Mouse (Mus musculus): ENCODE measurements around the gene Gm4559. TPM values are rescaled to one million over a fixed set of nuclear protein-coding genes. Genes with fewer than 3 reads are reported as not detected.
A peak's percentile ranks its signal among the peaks of the same experiment; 100 is the strongest.
"Not testable (repeated sequence)": the region's sequence is repeated elsewhere in the genome, so short reads cannot be mapped to it uniquely, and the experiment has no call there.

Gene Gm4559
- polyA plus RNA-seq, 1 experiment from 2014 or later, result not detected

GRCm38 (mm10) chr7:142314600-142315285 lies 40.6 kb upstream of the Gm4559 start:
- Histone ChIP-seq H3K36me3 (ENCODE audit: control insufficient read depth, insufficient read depth, low read length) (no peaks in the 10 kb centered on the region), H3K4me2 (ENCODE audit: low read depth, low read length) (no peak overlapping the region), H3K9me3 (ENCODE audit: control insufficient read depth, low read length) (no peaks in the 10 kb centered on the region), H3K4me3 (ENCODE audit: low read depth, low read length) (no peak overlapping the region), H3K4me1 (ENCODE audit: control insufficient read depth, insufficient read depth, low read length) (no peaks in the 10 kb centered on the region), H3K27ac (replicated peaks; ENCODE audit: low read depth, low read length) (no peak overlapping the region), H3K27me3 (replicated peaks; ENCODE audit: control insufficient read depth, insufficient read depth, low read length) (no peaks in the 10 kb centered on the region), H3K9ac (ENCODE audit: low read depth, low read length) (no peak overlapping the region)
- ATAC-seq (ENCODE audit: low read depth), result no peak
- peak; percentile 49 for DNase-seq (ENCODE audit: low spot score)
- 49% methylated on average over 5 of the region's 5 CpGs for WGBS

GRCm38 (mm10) chr7:142303929-142304328 lies 29.8 kb upstream of the Gm4559 start:
- not testable (repeated sequence) for H3K36me3 ChIP-seq (ENCODE audit: control insufficient read depth, insufficient read depth, low read length); H3K27me3 ChIP-seq (replicated peaks; ENCODE audit: control insufficient read depth, insufficient read depth, low read length); H3K4me2 ChIP-seq (ENCODE audit: low read depth, low read length); H3K4me3 ChIP-seq (ENCODE audit: low read depth, low read length); H3K9me3 ChIP-seq (ENCODE audit: control insufficient read depth, low read length); H3K4me1 ChIP-seq (ENCODE audit: control insufficient read depth, insufficient read depth, low read length); H3K27ac ChIP-seq (replicated peaks; ENCODE audit: low read depth, low read length); H3K9ac ChIP-seq (ENCODE audit: low read depth, low read length); DNase-seq (ENCODE audit: low spot score); ATAC-seq (ENCODE audit: low read depth)
- WGBS, result 73% methylated on average over 1 of the region's 1 CpGs

DNA sequence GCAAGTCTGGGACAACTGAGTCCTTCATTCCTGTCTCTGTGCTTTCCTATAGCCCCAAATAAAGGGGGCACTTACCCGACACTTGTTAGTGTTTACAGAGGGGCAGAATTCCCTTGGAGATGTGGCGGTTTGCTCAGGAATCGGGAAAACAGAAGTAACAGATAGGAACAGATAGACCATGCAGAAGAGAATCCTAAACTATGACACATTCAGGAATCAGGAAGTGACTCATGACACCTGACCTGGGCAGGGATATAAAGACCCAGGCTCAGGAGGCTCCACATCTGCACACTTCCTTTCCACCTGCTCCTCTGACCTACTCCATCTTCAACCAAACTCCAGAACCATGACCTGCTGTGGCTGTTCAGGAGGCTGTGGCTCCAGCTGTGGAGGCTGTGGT lies 29.1 kb upstream of the Gm4559 start, which contains the start of gene Krtap5-4:
Gene Krtap5-4 (plus strand): TSS at position 301 of the 400 bp plus-strand sequence.
- Histone ChIP-seq H3K36me3 (ENCODE audit: control insufficient read depth, insufficient read depth, low read length) (no peaks in the 10 kb centered on the region), H3K4me2 (ENCODE audit: low read depth, low read length) (no peak within 1 kb of the TSS), H3K27ac (replicated peaks; ENCODE audit: low read depth, low read length) (no peak within 1 kb of the TSS), H3K4me1 (ENCODE audit: control insufficient read depth, insufficient read depth, low read length) (no peaks in the 10 kb centered on the region), H3K27me3 (replicated peaks; ENCODE audit: control insufficient read depth, insufficient read depth, low read length) (no peaks in the 10 kb centered on the region), H3K4me3 (ENCODE audit: low read depth, low read length) (no peak within 1 kb of the TSS), H3K9ac (ENCODE audit: low read depth, low read length) (no peak within 1 kb of the TSS), H3K9me3 (ENCODE audit: control insufficient read depth, low read length) (no peaks in the 10 kb centered on the region)
- DNase-seq (ENCODE audit: low spot score) (no peak), ATAC-seq (ENCODE audit: low read depth) (no peak)
- WGBS, result 61% methylated on average over 3 of the region's 3 CpGs

DNA sequence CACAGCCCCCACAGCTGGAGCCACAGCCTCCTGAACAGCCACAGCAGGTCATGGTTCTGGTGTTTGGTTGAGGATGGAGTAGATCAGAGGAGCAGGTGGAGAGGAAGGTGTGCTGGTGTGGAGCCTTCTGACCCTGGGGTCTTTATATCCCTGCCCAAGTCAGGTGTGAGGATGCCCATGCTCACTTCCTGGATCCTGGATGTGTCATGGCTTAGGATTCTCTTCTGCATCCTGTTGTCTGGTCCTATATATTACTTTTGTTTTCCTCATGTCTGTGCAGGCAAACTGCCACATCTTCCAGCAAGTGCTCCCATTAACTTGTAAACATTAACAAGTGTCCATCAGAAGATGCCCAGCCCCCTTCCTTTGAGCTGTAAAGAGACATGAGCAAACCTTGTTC lies 22.9 kb upstream of the Gm4559 start, which contains the start of gene Krtap5-1:
Gene Krtap5-1 (minus strand): TSS at position 101 of the 400 bp plus-strand sequence.
- not testable (repeated sequence) for DNase-seq (ENCODE audit: low spot score); H3K9ac ChIP-seq (ENCODE audit: low read depth, low read length); H3K27me3 ChIP-seq (replicated peaks; ENCODE audit: control insufficient read depth, insufficient read depth, low read length); H3K4me1 ChIP-seq (ENCODE audit: control insufficient read depth, insufficient read depth, low read length); H3K4me2 ChIP-seq (ENCODE audit: low read depth, low read length); H3K9me3 ChIP-seq (ENCODE audit: control insufficient read depth, low read length); H3K27ac ChIP-seq (replicated peaks; ENCODE audit: low read depth, low read length); ATAC-seq (ENCODE audit: low read depth); H3K36me3 ChIP-seq (ENCODE audit: control insufficient read depth, insufficient read depth, low read length); H3K4me3 ChIP-seq (ENCODE audit: low read depth, low read length)

DNA sequence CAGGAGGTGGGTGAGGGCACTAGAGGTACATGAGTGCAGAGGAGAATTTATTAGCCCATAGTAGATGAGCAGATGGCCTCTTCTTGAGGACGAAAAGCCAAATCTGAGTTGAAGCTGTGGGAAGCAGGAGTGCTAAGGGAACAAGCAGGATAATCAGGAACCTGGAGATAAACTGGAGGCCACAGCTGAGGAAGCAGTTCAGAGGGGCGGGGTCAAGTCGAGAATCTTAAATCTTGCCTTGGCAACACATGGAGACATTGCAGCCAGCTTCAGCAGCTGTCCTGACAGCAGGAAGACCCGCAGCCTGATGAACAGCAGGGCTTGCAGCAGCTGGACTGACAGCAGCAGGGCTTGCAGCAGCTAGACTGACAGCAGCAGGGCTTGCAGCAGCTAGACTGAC lies 21.9 kb upstream of the Gm4559 start:
- H3K4me3 ChIP-seq (ENCODE audit: low read depth, low read length); H3K27me3 ChIP-seq (replicated peaks; ENCODE audit: control insufficient read depth, insufficient read depth, low read length); DNase-seq (ENCODE audit: low spot score); H3K9me3 ChIP-seq (ENCODE audit: control insufficient read depth, low read length); ATAC-seq (ENCODE audit: low read depth); H3K4me1 ChIP-seq (ENCODE audit: control insufficient read depth, insufficient read depth, low read length); H3K36me3 ChIP-seq (ENCODE audit: control insufficient read depth, insufficient read depth, low read length); H3K4me2 ChIP-seq (ENCODE audit: low read depth, low read length); H3K9ac ChIP-seq (ENCODE audit: low read depth, low read length); H3K27ac ChIP-seq (replicated peaks; ENCODE audit: low read depth, low read length): not testable (repeated sequence)
- WGBS, result 29% methylated on average over 4 of the region's 4 CpGs

GRCm38 (mm10) chr7:142295418-142295817 lies 21.3 kb upstream of the Gm4559 start:
- H3K9me3 ChIP-seq (ENCODE audit: control insufficient read depth, low read length), result no peaks in the 10 kb centered on the region
- H3K4me2 ChIP-seq (ENCODE audit: low read depth, low read length), result no peak overlapping the region
- DNase-seq (ENCODE audit: low spot score) (no peak), ATAC-seq (ENCODE audit: low read depth) (no peak)
- no peaks in the 10 kb centered on the region for H3K4me1 ChIP-seq (ENCODE audit: control insufficient read depth, insufficient read depth, low read length)
- no peaks in the 10 kb centered on the region for H3K27me3 ChIP-seq (replicated peaks; ENCODE audit: control insufficient read depth, insufficient read depth, low read length)
- H3K9ac ChIP-seq (ENCODE audit: low read depth, low read length), result no peak overlapping the region
- H3K4me3 ChIP-seq (ENCODE audit: low read depth, low read length), result no peak overlapping the region
- H3K27ac ChIP-seq (replicated peaks; ENCODE audit: low read depth, low read length), result no peak overlapping the region
- no peaks in the 10 kb centered on the region for H3K36me3 ChIP-seq (ENCODE audit: control insufficient read depth, insufficient read depth, low read length)

GRCm38 (mm10) chr7:142293851-142294250 lies 19.7 kb upstream of the Gm4559 start:
- peak; percentile 14 for DNase-seq (ENCODE audit: low spot score)
- H3K27ac ChIP-seq (replicated peaks; ENCODE audit: low read depth, low read length); H3K4me3 ChIP-seq (ENCODE audit: low read depth, low read length); H3K27me3 ChIP-seq (replicated peaks; ENCODE audit: control insufficient read depth, insufficient read depth, low read length); ATAC-seq (ENCODE audit: low read depth); H3K9me3 ChIP-seq (ENCODE audit: control insufficient read depth, low read length); H3K4me2 ChIP-seq (ENCODE audit: low read depth, low read length); H3K36me3 ChIP-seq (ENCODE audit: control insufficient read depth, insufficient read depth, low read length); H3K4me1 ChIP-seq (ENCODE audit: control insufficient read depth, insufficient read depth, low read length); H3K9ac ChIP-seq (ENCODE audit: low read depth, low read length): not testable (repeated sequence)
- WGBS, result 0% methylated on average over 2 of the region's 2 CpGs

DNA sequence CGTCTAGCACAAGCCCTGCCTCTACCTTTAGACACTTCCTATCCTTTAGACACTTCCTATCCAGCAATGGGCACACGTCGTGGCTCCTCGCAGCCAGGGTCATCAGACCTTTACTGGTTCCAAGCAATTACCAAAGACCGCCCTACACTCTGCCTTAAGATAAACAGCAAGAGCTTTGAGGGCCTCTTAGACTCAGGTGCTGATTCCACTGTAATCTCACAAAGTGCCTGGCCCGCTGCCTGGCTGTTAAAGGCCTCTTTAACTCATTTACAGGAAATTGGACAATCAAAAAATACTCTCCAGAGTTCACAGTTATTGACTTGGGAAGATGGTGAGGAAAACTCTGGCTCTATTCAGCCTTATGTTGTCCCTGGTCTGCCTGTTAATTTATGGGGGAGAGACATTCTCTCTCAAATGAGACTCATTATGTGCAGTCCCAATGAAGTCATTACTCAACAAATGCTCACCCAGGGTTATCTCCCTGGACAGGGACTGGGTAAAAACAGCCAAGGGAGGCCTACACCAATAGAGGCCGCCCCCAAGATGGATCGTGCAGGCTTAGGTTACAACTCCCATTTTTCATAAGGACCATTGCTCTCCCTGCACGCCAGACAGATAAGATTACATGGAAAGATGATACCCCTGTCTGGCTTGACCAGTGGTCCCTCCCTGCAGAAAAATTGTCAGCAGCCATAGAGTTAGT lies 11.9 kb upstream of the Gm4559 start:
- H3K4me3 ChIP-seq (ENCODE audit: low read depth, low read length); H3K27ac ChIP-seq (replicated peaks; ENCODE audit: low read depth, low read length); H3K9ac ChIP-seq (ENCODE audit: low read depth, low read length); ATAC-seq (ENCODE audit: low read depth); H3K4me1 ChIP-seq (ENCODE audit: control insufficient read depth, insufficient read depth, low read length); H3K9me3 ChIP-seq (ENCODE audit: control insufficient read depth, low read length); H3K36me3 ChIP-seq (ENCODE audit: control insufficient read depth, insufficient read depth, low read length); H3K4me2 ChIP-seq (ENCODE audit: low read depth, low read length); DNase-seq (ENCODE audit: low spot score); H3K27me3 ChIP-seq (replicated peaks; ENCODE audit: control insufficient read depth, insufficient read depth, low read length): not testable (repeated sequence)
- 58% methylated on average over 9 of the region's 9 CpGs for WGBS

Measured in embryonic facial prominence, embryonic 14.5 days (tissue).